Mouse (Mus musculus): ENCODE results near the gene Stab1. TPM values are rescaled to one million over a fixed set of nuclear protein-coding genes. Genes with fewer than 3 reads are reported as not detected.

The Stab1 gene
- total RNA-seq, 2 experiments from 2014 or later = 26.9 to 40.4 TPM

Other genes starting within 250 kb of the Stab1 start
- gene Itih3, start 244.9 kb downstream of the Stab1 start, total RNA-seq (2021) = 1 to 10 TPM; 8.8 to 8.9 TPM
- not detected for gene Itih1, start 225.4 kb downstream of the Stab1 start, total RNA-seq (2021)
- gene Nek4, start 217.3 kb downstream of the Stab1 start, total RNA-seq (2021) = 10 to 100 TPM; 14.8 to 15.1 TPM
- 10 to 100 TPM; 33.8 to 37.7 TPM for gene Glt8d1, start 167.2 kb downstream of the Stab1 start, total RNA-seq (2021)
- gene Spcs1, start 167.0 kb downstream of the Stab1 start, total RNA-seq (2021) = 100 to 1,000 TPM; 177 to 186 TPM
- gene Pbrm1, start 149.5 kb downstream of the Stab1 start, total RNA-seq (2021) = 10 to 100 TPM; 71.0 to 71.2 TPM
- 10 to 100 TPM; 54.4 to 66.8 TPM for gene Gnl3, start 149.5 kb downstream of the Stab1 start, total RNA-seq (2021)
- gene Smim4, start 39.7 kb downstream of the Stab1 start, total RNA-seq (2021) = 10 to 100 TPM; 32.5 to 33.5 TPM
- 10 to 100 TPM; 18.0 to 22.5 TPM for gene Nt5dc2, start 37.6 kb downstream of the Stab1 start, total RNA-seq (2021)
- 1 to 10 TPM in 1 of 2 experiments, under 1 TPM in 1; 0.67 to 2.0 TPM for gene Tnnc1, start 39.7 kb upstream of the Stab1 start, total RNA-seq (2021)
- gene Nisch, start 48.3 kb upstream of the Stab1 start, total RNA-seq (2021) = 100 to 1,000 TPM; 424 to 481 TPM
- 1 to 10 TPM; 4.7 to 5.4 TPM for gene Sema3g, start 49.2 kb upstream of the Stab1 start, total RNA-seq (2021)
- 1 to 10 TPM; 4.8 to 5.2 TPM for gene Phf7, start 82.7 kb upstream of the Stab1 start, total RNA-seq (2021)
- 100 to 1,000 TPM; 117 to 123 TPM for gene Bap1, start 82.8 kb upstream of the Stab1 start, total RNA-seq (2021)
- 1 to 10 TPM; 2.2 to 2.4 TPM for gene Dnah1, start 155.3 kb upstream of the Stab1 start, total RNA-seq (2021)
- gene Capn7, start 168.0 kb upstream of the Stab1 start, total RNA-seq (2021) = 10 to 100 TPM; 39.9 to 41.5 TPM